Mouse (Mus musculus) neutrophil, adult 59 days (primary cell): ENCODE results near the gene Nxpe5. TPM values are rescaled to one million over a fixed set of nuclear protein-coding genes. Genes with fewer than 3 reads are reported as not detected.

Experiments
- total RNA-seq, 2 experiments: library from RNA; stranded (reverse); gene quantifications; 1 replicate in 1 of 2; 2 replicates in 1 of 2; pipeline ENCODE4 v1.2.4; 2023

Gene Nxpe5
- total RNA-seq: under 1 TPM; 0.64 to 0.75 TPM

DNA sequence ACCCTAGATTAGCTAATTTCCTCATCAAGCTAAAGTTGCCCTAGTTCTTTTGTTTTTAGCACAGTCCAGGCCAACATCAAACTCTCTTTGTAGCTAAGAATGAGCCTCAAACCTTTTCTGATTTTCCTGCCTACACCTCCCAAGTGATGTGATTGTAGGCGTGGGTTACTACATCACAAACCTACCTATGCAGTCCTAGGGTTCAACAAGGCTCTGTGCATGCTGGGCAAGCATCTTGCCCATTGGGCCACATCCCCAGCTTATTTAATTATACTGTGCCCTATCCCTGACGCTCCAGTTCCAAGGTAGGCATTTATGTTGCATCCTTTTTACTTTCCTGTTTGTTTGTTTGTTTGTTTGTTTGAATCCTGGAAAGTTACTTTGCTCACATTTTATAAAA, at the start of gene Nxpe5:
Nxpe5 (plus strand) TSS at position 199 of the 400 bp plus-strand sequence.

GRCm38 (mm10) chr5:138186950-138187638, 38.6 kb upstream of the Nxpe5 start, which contains the start of the genes Taf6 and Cnpy4:
TSS of gene Taf6 (minus strand) at chr5:138187451.
TSS of gene Cnpy4 (plus strand) at chr5:138187485.

DNA sequence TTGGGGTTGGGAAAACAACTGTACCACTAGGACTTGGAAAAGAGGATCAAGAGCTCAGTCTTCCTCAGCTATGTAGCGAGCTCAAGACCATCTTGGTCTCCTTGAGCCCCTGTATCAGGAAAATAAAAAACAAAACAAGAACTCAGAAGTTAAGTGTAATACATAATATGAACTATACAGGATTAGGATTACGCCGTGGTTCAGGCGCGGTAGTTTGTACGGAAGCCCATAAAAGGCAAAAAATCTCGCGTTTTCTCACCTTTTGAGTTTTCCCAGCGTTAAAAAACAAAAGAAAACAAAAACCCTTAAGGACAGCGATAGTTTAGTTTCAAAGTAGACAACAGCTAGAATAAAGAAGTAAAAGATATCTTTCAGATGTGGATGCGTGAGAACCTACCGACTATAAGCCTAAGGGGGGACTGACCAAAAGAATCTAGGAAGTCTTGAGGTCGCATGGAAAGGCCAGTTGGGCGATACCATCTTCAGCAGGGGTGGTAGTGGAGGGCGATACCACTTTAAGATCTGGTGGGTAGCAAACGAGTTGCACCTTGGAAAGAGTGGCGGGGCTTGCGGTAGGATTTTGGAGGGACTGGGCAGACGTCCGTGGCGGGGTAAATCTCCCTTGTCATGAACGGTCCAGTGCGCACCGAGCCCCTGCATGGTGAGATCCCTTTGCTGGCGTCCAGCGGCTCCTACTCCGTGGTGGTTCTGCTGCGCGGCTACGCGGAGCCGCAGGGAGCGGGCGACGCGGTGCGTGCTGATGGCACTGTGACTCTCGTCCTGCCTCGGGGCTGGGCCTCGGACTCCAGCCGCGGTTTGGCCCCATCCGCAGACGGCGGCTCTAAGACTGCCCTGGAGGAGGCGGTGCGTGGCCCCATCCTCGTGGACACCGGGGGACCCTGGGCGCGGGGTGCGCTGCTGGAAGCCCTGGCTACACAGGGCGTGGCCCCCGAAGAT, 31.6 kb upstream of the Nxpe5 start, which contains the start of gene Mblac1:
Mblac1 (plus strand) TSS at position 544 of the 957 bp plus-strand sequence.

DNA sequence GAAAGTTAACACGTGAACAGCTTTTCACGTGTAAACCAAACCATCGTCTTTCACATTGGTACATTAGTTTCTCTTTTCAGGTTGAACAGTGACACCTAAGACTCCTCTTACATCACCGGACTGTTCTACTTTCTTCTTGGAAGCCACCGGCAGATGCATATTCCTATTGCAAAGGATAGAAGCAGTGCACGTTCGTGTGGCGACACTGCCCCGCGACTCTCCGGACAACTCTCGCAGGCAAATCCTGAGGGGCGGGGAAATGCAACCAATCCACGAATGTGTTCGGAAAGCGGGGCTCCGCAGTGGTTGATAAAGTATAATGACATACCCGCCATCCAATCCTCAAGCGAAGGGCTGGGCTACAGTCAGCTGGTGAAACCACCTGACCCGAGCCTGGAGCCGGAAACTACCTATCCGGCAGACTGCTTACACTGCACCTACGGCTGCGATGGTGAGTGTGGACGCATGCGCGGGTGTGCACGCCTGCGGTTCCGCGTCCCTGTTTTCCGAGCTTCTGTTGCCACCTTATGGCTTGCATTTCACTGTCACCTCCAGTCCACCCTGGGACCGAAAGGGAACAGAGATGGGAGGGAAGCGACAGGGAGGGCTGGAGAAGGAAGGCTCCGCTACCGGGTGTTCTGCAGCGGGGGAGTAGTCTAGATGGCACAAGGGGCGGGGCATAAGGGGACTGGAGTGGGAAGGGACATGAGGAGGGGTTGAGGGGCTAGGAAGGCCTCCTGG, 29.8 kb downstream of the Nxpe5 start, which contains the start of gene Lamtor4:
Lamtor4 (plus strand) TSS at position 130 of the 741 bp plus-strand sequence.

DNA sequence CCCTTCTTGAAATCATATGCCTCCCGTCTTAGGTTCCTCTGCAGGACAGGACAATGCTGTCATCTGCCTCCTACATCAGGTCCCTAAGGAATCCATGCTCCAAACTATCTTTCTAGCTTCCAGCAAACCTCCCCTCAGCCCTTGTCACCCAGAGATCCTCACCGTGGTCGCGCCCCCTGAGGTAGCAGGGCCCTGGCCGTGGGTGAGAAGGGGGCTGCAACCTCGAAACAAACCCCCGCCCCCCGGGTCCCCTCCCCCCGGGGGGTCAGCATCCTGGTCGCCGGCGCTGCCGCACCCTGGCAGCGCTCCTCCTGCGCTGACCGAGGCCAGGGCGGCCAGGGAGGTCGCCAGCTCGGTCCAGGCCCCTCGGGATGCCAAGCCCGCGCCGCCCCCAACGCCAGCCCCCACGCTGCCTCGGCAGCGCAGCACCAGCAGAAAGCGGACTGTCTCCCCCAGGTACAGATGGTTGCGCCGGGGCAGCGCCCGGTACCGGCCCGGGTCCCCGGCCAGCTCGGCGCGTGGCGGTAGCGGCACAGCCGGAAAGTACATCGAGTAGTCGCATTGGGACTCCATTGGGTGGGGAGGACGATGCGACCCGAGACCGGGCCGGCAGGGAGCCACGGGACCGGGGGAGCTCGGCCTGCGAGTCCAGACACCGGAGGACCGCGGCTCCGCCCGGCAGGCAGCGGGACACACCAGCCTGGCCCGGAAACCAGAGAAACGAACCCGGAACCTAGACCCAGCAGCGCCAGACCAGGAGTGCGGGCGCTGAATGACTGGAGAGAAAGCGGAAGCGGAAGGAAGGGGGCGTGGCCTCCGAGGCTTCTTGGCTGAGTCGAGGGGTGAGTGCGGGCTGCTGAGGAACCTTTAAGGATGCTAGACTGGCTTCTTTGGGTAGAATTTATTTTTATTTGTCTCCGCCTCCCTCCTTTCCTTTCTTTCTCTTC, 37.8 kb downstream of the Nxpe5 start, which contains the start of gene BC037034:
BC037034 (minus strand) TSS at position 774 of the 947 bp plus-strand sequence.

GRCm38 (mm10) chr5:138272409-138272923, 46.8 kb downstream of the Nxpe5 start, which contains the start of gene Gal3st4:
TSS of gene Gal3st4 (minus strand) at chr5:138272840.

GRCm38 (mm10) chr5:138279585-138280424, 54.1 kb downstream of the Nxpe5 start, which contains the start of the genes Gm43720, Gpc2 and Stag3:
TSS of gene Gm43720 (minus strand) at chr5:138279958.
TSS of gene Gpc2 (minus strand) at chr5:138280005.
TSS of gene Stag3 (plus strand) at chr5:138280240.

Other genes starting within 250 kb of the Nxpe5 start
- under 1 TPM; 0.64 to 0.91 TPM for gene Azgp1, start 244.4 kb upstream of the Nxpe5 start, total RNA-seq
- gene Smok3a, start 204.6 kb upstream of the Nxpe5 start, total RNA-seq: not detected
- gene Smok3b, start 204.5 kb upstream of the Nxpe5 start, total RNA-seq: not detected
- gene Smok3c, start 172.7 kb upstream of the Nxpe5 start, total RNA-seq: not detected
- gene Zkscan1, start 140.8 kb upstream of the Nxpe5 start, total RNA-seq: 1 to 10 TPM; 6.8 to 8.4 TPM
- gene Zscan21, start 109.0 kb upstream of the Nxpe5 start, total RNA-seq: 1 to 10 TPM; 5.3 to 6.4 TPM
- 1 to 10 TPM; 4.4 to 4.8 TPM for gene Zfp113, start 70.2 kb upstream of the Nxpe5 start, total RNA-seq
- gene Cops6, start 64.8 kb upstream of the Nxpe5 start, total RNA-seq: 10 to 100 TPM; 40.2 to 44.5 TPM
- 10 to 100 TPM; 24.8 to 30.5 TPM for gene Ap4m1, start 53.9 kb upstream of the Nxpe5 start, total RNA-seq
- gene Mcm7, start 53.5 kb upstream of the Nxpe5 start, total RNA-seq: 100 to 1,000 TPM; 136 to 138 TPM
- 10 to 100 TPM; 23.3 to 24.1 TPM for gene Taf6, start 38.4 kb upstream of the Nxpe5 start, total RNA-seq
- 10 to 100 TPM in 1 of 2 experiments, 1 to 10 TPM in 1; 9.4 to 14.5 TPM for gene Cnpy4, start 38.4 kb upstream of the Nxpe5 start, total RNA-seq
- gene Mblac1, start 31.6 kb upstream of the Nxpe5 start, total RNA-seq: 1 to 10 TPM; 4.1 to 4.8 TPM
- 100 to 1,000 TPM; 171 to 172 TPM for gene Lamtor4, start 29.6 kb downstream of the Nxpe5 start, total RNA-seq
- 100 to 1,000 TPM; 118 to 120 TPM for gene BC037034, start 38.1 kb downstream of the Nxpe5 start, total RNA-seq
- not detected for gene Gal3st4, start 46.9 kb downstream of the Nxpe5 start, total RNA-seq
- gene Gm43720, start 54.1 kb downstream of the Nxpe5 start, total RNA-seq: not detected
- 1 to 10 TPM; 2.7 to 3.6 TPM for gene Gpc2, start 54.1 kb downstream of the Nxpe5 start, total RNA-seq
- gene Stag3, start 54.3 kb downstream of the Nxpe5 start, total RNA-seq: 1 to 10 TPM; 1.4 to 2.7 TPM
- 1 to 10 TPM; 1.3 to 1.7 TPM for gene Pvrig, start 116.1 kb downstream of the Nxpe5 start, total RNA-seq
- 1 to 10 TPM; 8.2 to 9.5 TPM for gene Zfp157, start 215.6 kb downstream of the Nxpe5 start, total RNA-seq